Comparison of ENCODE assay signal across 26 mouse cellular contexts in the genomic region with DNA sequence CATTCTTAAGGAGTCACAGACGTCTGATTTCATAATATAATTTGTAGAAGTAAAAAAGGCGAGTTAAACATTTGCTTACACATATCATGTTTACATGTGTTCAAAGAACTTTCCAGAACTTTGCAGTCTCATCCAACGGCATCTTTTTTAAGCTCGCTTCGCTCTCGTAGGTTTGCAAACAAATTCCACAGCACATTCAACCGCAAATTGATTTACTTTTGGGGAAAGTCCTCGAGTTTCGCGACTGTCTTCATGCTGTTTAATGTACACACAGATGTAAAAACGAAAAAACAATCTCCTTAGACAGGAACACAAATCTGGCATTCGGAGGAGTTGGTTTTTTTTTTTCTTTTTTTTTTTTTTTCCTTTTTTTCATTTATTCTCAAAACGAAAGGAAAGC.
"Had no signal": no experiment of that assay in that cellular context is flagged by ENCODE, and none has a peak within 500 bp of the region (broad histone marks: within the 10 kb centered on the region; RNA-seq: fewer than 3 reads in every experiment).

No protein-coding gene starts in this region.

- H3K4me1 ChIP-seq: heart, embryonic 10.5 days; heart, embryonic 12.5 days; kidney, embryonic 15.5 days; liver, embryonic 12.5 days had no signal

- H3K9me3 ChIP-seq: heart, embryonic 10.5 days; heart, embryonic 12.5 days; hindbrain, embryonic 13.5 days; hindbrain, embryonic 15.5 days; kidney, embryonic 15.5 days; limb, embryonic 13.5 days; limb, embryonic 15.5 days; liver, embryonic 12.5 days had no signal

- H3K36me3 ChIP-seq: heart, embryonic 10.5 days; heart, embryonic 12.5 days; hindbrain, embryonic 13.5 days; hindbrain, embryonic 15.5 days; kidney, embryonic 15.5 days; limb, embryonic 13.5 days; limb, embryonic 15.5 days; liver, embryonic 12.5 days had no signal

- H3K4me2 ChIP-seq: heart, embryonic 12.5 days; hindbrain, embryonic 13.5 days; hindbrain, embryonic 15.5 days; kidney, embryonic 15.5 days; limb, embryonic 13.5 days; limb, embryonic 15.5 days; liver, embryonic 12.5 days had no signal

- DNase-seq: gastrocnemius, adult 2 months; gastrocnemius, postnatal 10 days; gastrocnemius, postnatal 25 days; heart, adult 18-20 months; heart, postnatal 14 days; heart, postnatal 36 days; kidney, adult 11 months; kidney, adult 2 months; kidney, adult 9 months; kidney, postnatal 14 days; kidney, postnatal 36 days; layer of hippocampus, adult 9-11 months; layer of hippocampus, postnatal 36 days; left cerebral cortex, postnatal 4 days had no signal

- H3K4me3 ChIP-seq: gastrocnemius, adult 2 months; heart, embryonic 10.5 days; heart, embryonic 12.5 days; hindbrain, embryonic 13.5 days; hindbrain, embryonic 15.5 days; kidney, embryonic 15.5 days; limb, embryonic 13.5 days; limb, embryonic 15.5 days; liver, embryonic 12.5 days had no signal

- H3K27me3 ChIP-seq: heart, embryonic 12.5 days; hindbrain, embryonic 15.5 days; kidney, embryonic 15.5 days; limb, embryonic 13.5 days; limb, embryonic 15.5 days; liver, embryonic 12.5 days had no signal

- ATAC-seq: hindbrain, postnatal 0 days; intestine, embryonic 16.5 days; liver, embryonic 12.5 days had no signal

- H3K9ac ChIP-seq: heart, embryonic 12.5 days; hindbrain, embryonic 13.5 days; hindbrain, embryonic 15.5 days; kidney, embryonic 15.5 days; limb, embryonic 13.5 days; limb, embryonic 15.5 days; liver, embryonic 12.5 days; liver, embryonic 14.5 days had no signal

- H3K27ac ChIP-seq: gastrocnemius, adult 2 months; heart, embryonic 10.5 days; hindbrain, embryonic 15.5 days; hindbrain, postnatal 0 days; kidney, embryonic 15.5 days; kidney, postnatal 0 days; limb, embryonic 13.5 days; limb, embryonic 15.5 days; liver, embryonic 12.5 days; liver, embryonic 14.5 days had no signal
